Mouse (Mus musculus): ENCODE results near the gene Rcor2. TPM values are rescaled to one million over a fixed set of nuclear protein-coding genes. Genes with fewer than 3 reads are reported as not detected.

Gene Rcor2
- polyA plus RNA-seq, 1 experiment from 2014 or later, result 9.8 TPM

DNA sequence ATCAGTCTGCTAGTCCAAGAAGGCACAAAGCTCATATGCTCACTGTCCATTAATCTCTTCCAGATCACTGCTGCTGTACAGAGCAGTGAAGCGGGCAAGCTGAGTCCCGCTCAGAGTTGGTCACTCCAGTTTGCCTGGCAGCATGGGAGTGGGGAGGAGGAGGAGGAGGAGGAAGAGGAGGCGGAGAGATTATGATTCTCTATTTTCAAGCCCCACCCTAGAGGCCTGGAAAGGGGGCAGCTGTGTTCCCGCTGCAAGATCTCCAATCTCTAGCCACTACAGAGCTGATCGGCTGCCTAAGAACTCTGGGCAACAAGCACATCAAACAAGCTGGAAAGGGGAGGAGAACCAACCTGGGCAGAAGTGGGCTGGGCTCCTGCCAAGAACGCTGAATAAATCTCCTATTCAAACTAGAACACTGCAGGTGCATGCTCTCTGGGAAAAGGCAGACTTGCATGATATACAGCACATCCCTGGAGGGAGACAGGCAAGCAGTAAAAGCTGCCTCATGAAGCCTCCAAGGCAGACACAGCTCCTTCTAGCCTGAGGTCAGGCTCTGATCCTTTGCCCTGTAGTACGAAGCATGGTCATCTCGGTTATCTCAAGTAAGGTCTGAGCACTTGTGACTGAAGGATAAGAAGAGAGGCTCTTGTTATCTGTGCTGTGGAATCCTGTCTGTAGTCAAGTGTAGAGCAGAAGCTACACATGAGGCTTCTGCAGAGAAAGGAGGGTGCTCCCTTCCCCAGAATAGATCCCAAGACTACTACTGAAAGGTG lies 41.1 kb downstream of the Rcor2 start:
- no peaks in the 10 kb centered on the region for H3K36me3 ChIP-seq (ENCODE audit: control insufficient read depth, insufficient read depth, low read length)
- H3K9me3 ChIP-seq (ENCODE audit: control insufficient read depth, low read length), result no peaks in the 10 kb centered on the region
- H3K4me1 ChIP-seq (ENCODE audit: control insufficient read depth, insufficient read depth, low read length), result peaks cover 65% of the 10 kb centered on the region
- peak overlapping the region; percentile 25 for H3K4me2 ChIP-seq (replicated peaks; ENCODE audit: low read depth, low read length)
- peak; percentile 71 for ATAC-seq (ENCODE audit: low FRiP score, low TSS enrichment)
- H3K4me3 ChIP-seq (ENCODE audit: low read length), result no peak overlapping the region
- whole genome bisulfite sequencing, result 21% methylated on average over 8 of the region's 8 CpGs
- H3K27ac ChIP-seq (ENCODE audit: low read depth, low read length), result peak overlapping the region; percentile 77
- no peaks in the 10 kb centered on the region for H3K27me3 ChIP-seq (ENCODE audit: control insufficient read depth, insufficient read depth, low read length)
- H3K9ac ChIP-seq (ENCODE audit: low read depth, low read length), result peak overlapping the region; percentile 42

DNA sequence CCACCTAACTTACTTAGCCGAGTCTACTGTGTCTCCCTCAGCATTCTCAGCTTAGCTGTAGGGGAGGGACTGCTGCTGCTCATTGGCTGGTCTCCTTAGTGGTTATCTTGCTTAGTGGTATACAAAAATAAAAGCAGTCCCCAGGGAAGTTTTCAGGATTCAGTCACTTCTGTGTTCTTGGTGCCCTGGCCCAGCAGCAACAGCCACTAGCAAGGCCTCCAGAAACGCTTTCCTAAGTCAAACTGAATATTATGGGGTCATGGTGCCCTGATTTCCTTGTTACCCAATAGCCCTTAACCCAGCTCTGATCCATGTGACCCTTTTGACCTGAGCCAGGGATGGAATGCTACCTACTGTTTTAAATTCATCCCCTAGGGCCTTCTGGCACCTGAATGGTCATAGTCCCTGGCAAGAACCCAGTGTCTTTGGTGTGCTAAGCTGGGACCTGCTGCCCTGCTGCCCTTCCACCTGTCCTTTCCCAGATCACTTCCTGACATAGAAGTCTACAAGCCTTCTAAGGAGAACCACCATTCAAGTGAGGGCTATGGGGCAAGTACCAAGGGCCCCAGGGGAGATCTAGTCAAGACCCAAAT lies 42.7 kb downstream of the Rcor2 start:
- peak overlapping the region; percentile 81; the same call in 1 of the 2 replicates for H3K27ac ChIP-seq (ENCODE audit: low read depth, low read length)
- WGBS, result 50% methylated on average over 2 of the region's 2 CpGs
- no peak overlapping the region for H3K4me2 ChIP-seq (replicated peaks; ENCODE audit: low read depth, low read length)
- H3K9ac ChIP-seq (ENCODE audit: low read depth, low read length), result no peak overlapping the region
- no peaks in the 10 kb centered on the region for H3K27me3 ChIP-seq (ENCODE audit: control insufficient read depth, insufficient read depth, low read length)
- H3K4me3 ChIP-seq (ENCODE audit: low read length), result no peak overlapping the region
- H3K9me3 ChIP-seq (ENCODE audit: control insufficient read depth, low read length), result no peaks in the 10 kb centered on the region
- ATAC-seq (ENCODE audit: low FRiP score, low TSS enrichment), result no peak
- H3K36me3 ChIP-seq (ENCODE audit: control insufficient read depth, insufficient read depth, low read length), result no peaks in the 10 kb centered on the region
- peaks cover 66% of the 10 kb centered on the region for H3K4me1 ChIP-seq (ENCODE audit: control insufficient read depth, insufficient read depth, low read length)

- H3K4me2 ChIP-seq (replicated peaks; ENCODE audit: low read depth, low read length), result no peak overlapping the region
- H3K36me3 ChIP-seq (ENCODE audit: control insufficient read depth, insufficient read depth, low read length), result no peaks in the 10 kb centered on the region
- no peaks in the 10 kb centered on the region for H3K9me3 ChIP-seq (ENCODE audit: control insufficient read depth, low read length)
- peak; percentile 70; the same call in 1 of the 2 replicates for ATAC-seq (ENCODE audit: low FRiP score, low TSS enrichment)
- no peaks in the 10 kb centered on the region for H3K27me3 ChIP-seq (ENCODE audit: control insufficient read depth, insufficient read depth, low read length)
- WGBS, result 12% methylated on average over 5 of the region's 5 CpGs
- 0 out of 2 replicates have a peak overlapping the region, but pooled peaks have one; percentile 28 for H3K9ac ChIP-seq (ENCODE audit: low read depth, low read length)
- H3K27ac ChIP-seq (ENCODE audit: low read depth, low read length), result peak overlapping the region; percentile 81
- H3K4me1 ChIP-seq (ENCODE audit: control insufficient read depth, insufficient read depth, low read length), result peaks cover 66% of the 10 kb centered on the region
- no peak overlapping the region for H3K4me3 ChIP-seq (ENCODE audit: low read length)
Measured at GRCm38 (mm10) chr19:7310704-7311103, 43.6 kb downstream of the Rcor2 start.

GRCm38 (mm10) chr19:7311306-7311705 lies 44.2 kb downstream of the Rcor2 start:
- Histone ChIP-seq H3K4me1 (ENCODE audit: control insufficient read depth, insufficient read depth, low read length) (peaks cover 63% of the 10 kb centered on the region), H3K36me3 (ENCODE audit: control insufficient read depth, insufficient read depth, low read length) (no peaks in the 10 kb centered on the region), H3K27ac (ENCODE audit: low read depth, low read length) (peak overlapping the region; percentile 81), H3K9ac (ENCODE audit: low read depth, low read length) (no peak overlapping the region), H3K27me3 (ENCODE audit: control insufficient read depth, insufficient read depth, low read length) (no peaks in the 10 kb centered on the region), H3K4me2 (replicated peaks; ENCODE audit: low read depth, low read length) (no peak overlapping the region), H3K9me3 (ENCODE audit: control insufficient read depth, low read length) (no peaks in the 10 kb centered on the region), H3K4me3 (ENCODE audit: low read length) (no peak overlapping the region)
- WGBS, result 53% methylated on average over 10 of the region's 10 CpGs
- ATAC-seq (ENCODE audit: low FRiP score, low TSS enrichment), result no peak

DNA sequence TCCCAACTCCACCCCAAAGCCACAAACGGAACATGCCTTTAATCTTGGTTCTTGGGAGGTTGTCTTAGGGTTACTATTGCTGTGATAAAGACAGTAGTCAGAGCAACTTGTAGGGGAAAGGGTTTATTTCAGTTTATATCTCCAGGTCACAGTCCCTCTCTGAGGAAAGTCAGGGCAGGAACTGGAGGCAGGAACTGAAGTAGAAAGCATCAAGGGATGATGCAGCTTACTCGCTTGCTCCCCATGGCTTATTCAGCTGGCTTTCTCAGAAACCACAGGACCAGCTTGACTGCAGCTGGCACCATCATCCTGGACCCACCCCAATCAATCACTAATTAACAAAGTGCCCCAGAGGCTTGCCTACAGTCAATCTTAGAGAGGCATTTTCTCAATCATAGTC lies 46.5 kb downstream of the Rcor2 start:
- no peak overlapping the region for H3K27ac ChIP-seq (ENCODE audit: low read depth, low read length)
- H3K36me3 ChIP-seq (ENCODE audit: control insufficient read depth, insufficient read depth, low read length), result no peaks in the 10 kb centered on the region
- no peaks in the 10 kb centered on the region for H3K9me3 ChIP-seq (ENCODE audit: control insufficient read depth, low read length)
- H3K9ac ChIP-seq (ENCODE audit: low read depth, low read length), result no peak overlapping the region
- no peak overlapping the region for H3K4me3 ChIP-seq (ENCODE audit: low read length)
- H3K27me3 ChIP-seq (ENCODE audit: control insufficient read depth, insufficient read depth, low read length), result no peaks in the 10 kb centered on the region
- H3K4me1 ChIP-seq (ENCODE audit: control insufficient read depth, insufficient read depth, low read length), result peaks cover 41% of the 10 kb centered on the region
- ATAC-seq (ENCODE audit: low FRiP score, low TSS enrichment), result no peak
- WGBS, result 84% methylated on average over 2 of the region's 2 CpGs
- H3K4me2 ChIP-seq (replicated peaks; ENCODE audit: low read depth, low read length), result no peak overlapping the region

- no peaks in the 10 kb centered on the region for H3K27me3 ChIP-seq (ENCODE audit: control insufficient read depth, insufficient read depth, low read length)
- WGBS, result 75% methylated on average over 8 of the region's 8 CpGs
- H3K4me2 ChIP-seq (replicated peaks; ENCODE audit: low read depth, low read length), result no peak overlapping the region
- H3K9me3 ChIP-seq (ENCODE audit: control insufficient read depth, low read length), result no peaks in the 10 kb centered on the region
- H3K4me1 ChIP-seq (ENCODE audit: control insufficient read depth, insufficient read depth, low read length), result peaks cover 27% of the 10 kb centered on the region
- H3K36me3 ChIP-seq (ENCODE audit: control insufficient read depth, insufficient read depth, low read length), result no peaks in the 10 kb centered on the region
- no peak overlapping the region for H3K4me3 ChIP-seq (ENCODE audit: low read length)
- H3K9ac ChIP-seq (ENCODE audit: low read depth, low read length), result no peak overlapping the region
- H3K27ac ChIP-seq (ENCODE audit: low read depth, low read length), result no peak overlapping the region; the same call in 1 of the 2 replicates
- ATAC-seq (ENCODE audit: low FRiP score, low TSS enrichment), result no peak
Measured at GRCm38 (mm10) chr19:7314976-7315586, 48.0 kb downstream of the Rcor2 start.

- Histone ChIP-seq H3K4me1 (ENCODE audit: control insufficient read depth, insufficient read depth, low read length) (peaks cover 22% of the 10 kb centered on the region), H3K4me3 (ENCODE audit: low read length) (no peak overlapping the region), H3K4me2 (replicated peaks; ENCODE audit: low read depth, low read length) (no peak overlapping the region), H3K9me3 (ENCODE audit: control insufficient read depth, low read length) (no peaks in the 10 kb centered on the region), H3K36me3 (ENCODE audit: control insufficient read depth, insufficient read depth, low read length) (no peaks in the 10 kb centered on the region), H3K27ac (ENCODE audit: low read depth, low read length) (no peak overlapping the region), H3K27me3 (ENCODE audit: control insufficient read depth, insufficient read depth, low read length) (no peaks in the 10 kb centered on the region), H3K9ac (ENCODE audit: low read depth, low read length) (no peak overlapping the region)
- 84% methylated on average over 4 of the region's 4 CpGs for WGBS
- ATAC-seq (ENCODE audit: low FRiP score, low TSS enrichment), result no peak
Measured at GRCm38 (mm10) chr19:7315587-7315984, 48.5 kb downstream of the Rcor2 start.

GRCm38 (mm10) chr19:7316822-7317221 lies 49.7 kb downstream of the Rcor2 start:
- Histone ChIP-seq H3K9ac (ENCODE audit: low read depth, low read length) (no peak overlapping the region), H3K27ac (ENCODE audit: low read depth, low read length) (no peak overlapping the region), H3K36me3 (ENCODE audit: control insufficient read depth, insufficient read depth, low read length) (no peaks in the 10 kb centered on the region), H3K27me3 (ENCODE audit: control insufficient read depth, insufficient read depth, low read length) (no peaks in the 10 kb centered on the region), H3K4me2 (replicated peaks; ENCODE audit: low read depth, low read length) (no peak overlapping the region), H3K4me1 (ENCODE audit: control insufficient read depth, insufficient read depth, low read length) (peaks cover 13% of the 10 kb centered on the region; the same call in 1 of the 2 replicates), H3K4me3 (ENCODE audit: low read length) (no peak overlapping the region), H3K9me3 (ENCODE audit: control insufficient read depth, low read length) (no peaks in the 10 kb centered on the region)
- ATAC-seq (ENCODE audit: low FRiP score, low TSS enrichment), result no peak
- WGBS, result 75% methylated on average over 4 of the region's 4 CpGs

DNA sequence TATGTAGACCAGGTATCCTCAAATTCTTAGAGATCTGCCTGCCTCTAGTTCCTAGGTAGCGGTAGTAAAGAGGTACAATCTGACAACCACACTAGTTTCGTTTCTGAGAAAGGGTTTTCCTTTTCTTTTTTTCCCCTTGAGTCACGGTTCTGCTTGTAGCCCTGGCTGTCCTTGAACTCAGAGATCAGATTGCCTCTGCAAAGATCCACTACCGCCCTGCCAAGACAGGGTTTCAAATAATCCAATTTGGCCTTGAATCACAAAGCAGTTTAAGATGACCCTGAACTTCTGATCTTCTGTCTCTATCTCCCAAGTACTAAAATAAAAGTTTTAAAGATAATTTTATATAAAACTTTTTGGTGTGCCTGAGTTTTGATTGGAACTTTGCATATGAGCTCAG lies 50.6 kb downstream of the Rcor2 start:
- H3K27ac ChIP-seq (ENCODE audit: low read depth, low read length), result no peak overlapping the region
- no peaks in the 10 kb centered on the region for H3K27me3 ChIP-seq (ENCODE audit: control insufficient read depth, insufficient read depth, low read length)
- H3K9ac ChIP-seq (ENCODE audit: low read depth, low read length), result no peak overlapping the region
- no peak overlapping the region for H3K4me3 ChIP-seq (ENCODE audit: low read length)
- WGBS, result 79% methylated on average over 4 of the region's 4 CpGs
- no peaks in the 10 kb centered on the region for H3K36me3 ChIP-seq (ENCODE audit: control insufficient read depth, insufficient read depth, low read length)
- no peaks in the 10 kb centered on the region for H3K9me3 ChIP-seq (ENCODE audit: control insufficient read depth, low read length)
- peaks cover 8% of the 10 kb centered on the region; the same call in 1 of the 2 replicates for H3K4me1 ChIP-seq (ENCODE audit: control insufficient read depth, insufficient read depth, low read length)
- ATAC-seq (ENCODE audit: low FRiP score, low TSS enrichment), result no peak
- H3K4me2 ChIP-seq (replicated peaks; ENCODE audit: low read depth, low read length), result no peak overlapping the region

Data from kidney, embryonic 14.5 days (tissue).